Mouse (Mus musculus) layer of hippocampus, postnatal 36 days (tissue): ENCODE measurements around the gene Prps1l3. TPM values are rescaled to one million over a fixed set of nuclear protein-coding genes. Genes with fewer than 3 reads are reported as not detected.
"Not testable (repeated sequence)": the region's sequence is repeated elsewhere in the genome, so short reads cannot be mapped to it uniquely, and the experiment has no call there.

ENCODE experiments used
- DNase-seq, 2 experiments: peaks; one replicate each; pipeline ENCODE4 v3.0.0; 2022
- total RNA-seq, 2 experiments: library from RNA; stranded (reverse); gene quantifications; 2 replicates each; pipeline ENCODE4 v1.2.3; 2021

Prps1l3 gene
- 10 to 100 TPM; 17.5 to 20.0 TPM for total RNA-seq

- DNase-seq = peak; percentile 86 to 89
Observed at GRCm38 (mm10) chr12:57230192-57230706, at the start of gene Prps1l3, which contains the start of gene Mipol1. Gene Prps1l3 (plus strand): TSS chr12:57230412. Gene Mipol1 (plus strand): TSS chr12:57230427.

DNA sequence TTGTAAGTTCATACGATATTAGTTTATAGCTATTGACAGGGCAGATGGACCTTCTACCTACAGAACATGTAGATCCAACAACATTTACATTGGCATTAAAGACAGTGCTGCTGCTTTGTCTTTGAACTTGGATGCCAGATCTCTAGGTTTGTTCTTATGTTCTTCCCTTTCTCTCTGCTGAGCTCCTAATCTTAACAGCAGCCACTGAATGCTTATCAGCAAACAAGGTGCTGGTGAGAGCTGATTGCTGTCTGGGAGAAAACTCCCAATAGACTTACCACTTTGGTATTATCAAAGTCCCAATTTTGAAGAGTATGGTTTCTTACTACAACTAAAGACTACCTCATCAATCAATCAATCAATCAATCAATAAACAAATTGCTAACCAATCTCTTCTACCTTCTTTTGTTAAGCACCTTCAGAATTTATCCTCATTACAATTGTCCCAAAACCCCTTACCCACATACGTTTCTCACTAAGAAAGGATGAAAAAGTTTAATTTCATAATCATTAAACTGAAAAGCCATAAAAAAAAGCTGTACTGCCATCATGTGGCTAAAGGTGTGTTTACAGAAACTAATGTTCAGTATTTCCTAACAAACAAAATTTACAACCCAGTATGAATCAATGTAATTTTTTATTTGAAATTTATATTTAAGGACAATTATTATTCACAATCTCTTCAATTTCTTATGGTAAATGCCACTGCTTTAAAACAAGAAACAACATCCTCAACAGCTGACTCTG, 45.6 kb upstream of the Prps1l3 start:
- no peak for DNase-seq

- no peak for DNase-seq
Observed at GRCm38 (mm10) chr12:57185475-57185874, 44.7 kb upstream of the Prps1l3 start.

GRCm38 (mm10) chr12:57186126-57186525, 44.1 kb upstream of the Prps1l3 start:
- DNase-seq = no peak

GRCm38 (mm10) chr12:57187032-57187431, 43.2 kb upstream of the Prps1l3 start:
- no peak for DNase-seq

GRCm38 (mm10) chr12:57194609-57195008, 35.6 kb upstream of the Prps1l3 start:
- no peak for DNase-seq

DNA sequence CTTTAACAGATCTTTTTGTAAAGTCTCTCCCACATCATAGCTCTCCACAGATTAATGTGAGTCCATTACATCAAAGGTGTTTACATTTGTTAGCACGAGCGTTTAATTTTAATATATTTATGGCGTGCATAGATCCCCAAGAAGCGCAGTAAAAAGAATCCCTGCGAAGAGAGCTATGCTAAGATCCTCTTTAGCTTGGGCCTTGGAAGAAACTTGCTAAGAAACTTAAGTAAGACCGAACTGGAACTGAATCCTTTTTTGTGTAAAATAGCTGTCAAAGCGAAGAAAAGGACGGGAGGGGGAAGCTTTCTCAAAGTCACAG, 34.0 kb upstream of the Prps1l3 start:
- DNase-seq = no peak

- DNase-seq = peak in 1 of 2 experiments; percentile 5
Observed at GRCm38 (mm10) chr12:57196608-57197362, 33.4 kb upstream of the Prps1l3 start.

DNA sequence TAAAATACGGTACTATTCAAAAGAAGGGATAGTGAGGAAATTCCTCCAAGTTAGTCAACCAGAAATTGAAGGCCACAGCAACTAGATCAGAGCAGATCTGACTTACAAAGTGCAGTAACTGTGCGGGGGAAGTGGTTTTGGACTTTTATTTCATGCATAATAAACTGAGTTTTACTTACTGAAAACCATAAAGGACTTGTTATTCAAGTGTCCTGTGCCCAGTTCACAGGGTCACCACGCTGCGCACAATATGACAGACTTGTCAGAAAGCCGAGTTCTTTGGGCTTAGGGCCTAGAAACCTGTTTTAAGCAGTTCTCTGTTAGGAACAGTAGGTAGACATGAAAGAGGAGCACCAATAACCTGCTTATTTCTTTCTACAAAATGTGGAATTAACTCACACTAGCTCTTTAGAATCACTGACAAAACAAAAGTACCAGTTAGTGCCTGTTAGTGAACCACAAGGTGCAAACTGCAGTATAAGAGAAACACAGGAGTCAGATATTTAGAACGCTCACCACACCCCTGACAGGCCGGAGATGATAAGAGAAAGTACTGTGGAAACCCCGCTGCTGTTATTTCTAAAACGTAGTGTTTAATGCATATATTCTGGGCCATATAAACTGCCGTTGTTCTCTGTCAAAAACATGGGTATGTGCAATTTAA, 32.7 kb upstream of the Prps1l3 start, which contains the start of gene Slc25a21:
Slc25a21 (minus strand) TSS at position 110 of the 664 bp plus-strand sequence.
- DNase-seq = no peak

DNA sequence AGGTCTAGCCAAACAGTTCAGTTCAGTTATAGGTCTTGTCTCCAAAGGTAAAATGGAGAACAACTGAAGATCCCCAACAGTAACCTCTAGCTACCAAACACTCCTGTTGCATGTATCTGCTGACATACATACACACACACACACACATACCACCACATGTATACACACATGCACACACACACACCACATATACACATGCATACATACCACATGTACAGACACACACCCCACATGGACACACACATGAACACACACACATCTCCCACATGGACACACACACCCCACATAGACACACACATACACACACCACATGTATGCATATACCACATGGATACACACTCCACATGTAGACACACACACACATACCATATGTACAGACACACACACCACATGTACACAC, 31.9 kb upstream of the Prps1l3 start:
- DNase-seq = no peak

GRCm38 (mm10) chr12:57199427-57199826, 30.8 kb upstream of the Prps1l3 start:
- no peak for DNase-seq

DNA sequence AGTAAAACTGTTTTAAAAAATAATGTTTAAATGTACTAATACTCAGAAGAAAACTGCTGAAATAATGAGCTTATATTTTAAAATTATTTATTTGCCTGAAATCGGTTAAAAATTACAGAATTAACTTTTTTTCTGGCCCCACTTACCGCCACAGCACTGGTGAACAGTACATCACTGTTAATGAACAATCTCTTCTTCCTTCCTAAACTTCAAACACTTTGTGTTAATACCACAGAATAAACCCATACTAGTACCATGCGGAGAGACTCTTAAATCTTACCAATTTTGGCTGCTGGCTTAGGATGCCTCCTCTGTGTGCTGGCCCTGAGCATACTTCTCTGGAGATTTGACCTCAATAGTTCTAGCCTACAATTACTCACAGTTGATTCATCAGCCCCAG, 28.3 kb upstream of the Prps1l3 start:
- DNase-seq = no peak

GRCm38 (mm10) chr12:57204276-57204851, 25.8 kb upstream of the Prps1l3 start:
- DNase-seq = no peak

DNA sequence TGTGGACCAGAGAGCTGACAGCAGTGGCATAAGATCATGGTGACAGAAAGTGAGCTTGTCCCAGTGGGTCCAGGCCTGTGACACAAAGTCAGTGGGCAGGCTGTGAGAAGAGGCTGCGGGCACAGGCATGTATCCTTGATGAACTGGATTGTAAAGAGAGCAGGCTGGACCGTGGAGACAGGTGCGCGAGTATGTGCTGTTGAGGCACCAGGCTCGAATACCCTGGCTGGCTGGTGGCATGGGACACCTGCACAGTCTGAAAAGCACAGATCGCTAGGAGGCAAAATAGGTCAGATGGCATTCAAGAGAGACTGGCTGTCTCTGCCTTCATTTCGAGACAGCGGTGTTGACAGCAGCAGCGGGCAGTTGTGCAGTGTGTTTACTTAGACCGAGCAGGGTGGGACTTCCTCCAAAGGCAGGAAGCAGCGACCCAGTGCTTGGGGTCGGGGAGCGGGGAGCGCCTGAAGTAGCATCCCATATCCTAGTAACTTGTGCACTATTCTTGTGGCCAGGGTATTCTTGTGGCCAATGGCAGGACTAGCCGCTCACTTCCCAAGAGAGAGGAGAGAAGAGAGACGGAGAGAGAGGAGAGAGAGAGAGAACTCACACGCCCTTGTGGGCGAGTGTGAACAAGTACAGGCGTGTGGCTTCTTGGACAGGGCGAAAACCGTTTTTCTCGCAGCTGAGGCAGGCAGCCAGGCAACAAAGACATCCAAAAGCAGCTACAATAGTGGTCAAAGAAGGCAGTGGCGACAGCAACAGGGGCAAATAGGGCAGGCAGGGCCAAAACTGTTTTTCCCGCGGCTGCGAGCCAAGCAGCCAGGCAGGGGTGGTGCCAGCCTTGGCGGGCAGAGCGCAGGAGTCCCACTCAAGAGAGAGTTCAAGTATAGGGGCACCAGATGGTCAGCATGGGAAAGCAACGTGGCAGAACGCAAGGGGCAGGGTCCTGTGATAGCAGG, 18.6 kb upstream of the Prps1l3 start:
- DNase-seq = peak; percentile 37 to 55

DNA sequence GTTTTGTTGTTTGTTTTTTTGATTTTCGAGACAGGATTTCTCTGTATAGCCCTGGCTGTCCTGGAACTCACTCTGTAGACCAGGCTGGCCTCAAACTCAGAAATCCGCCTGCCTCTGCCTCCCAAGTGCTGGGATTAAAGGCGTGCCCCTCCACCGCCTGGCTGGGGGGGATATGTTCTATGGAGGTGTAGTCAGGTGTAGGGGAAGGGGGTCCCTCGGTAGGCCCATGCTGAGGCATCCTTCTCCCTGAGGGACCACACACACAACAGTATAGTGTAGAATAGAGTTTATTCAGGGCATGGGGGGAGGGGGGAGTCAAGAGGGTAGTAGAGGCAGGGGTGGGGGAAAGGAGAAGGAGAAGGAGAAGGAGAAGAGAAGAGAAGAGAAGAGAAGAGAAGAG, 17.7 kb upstream of the Prps1l3 start:
- not testable (repeated sequence) for DNase-seq

- DNase-seq = no peak
Observed at GRCm38 (mm10) chr12:57226411-57226810, 3.8 kb upstream of the Prps1l3 start.

DNA sequence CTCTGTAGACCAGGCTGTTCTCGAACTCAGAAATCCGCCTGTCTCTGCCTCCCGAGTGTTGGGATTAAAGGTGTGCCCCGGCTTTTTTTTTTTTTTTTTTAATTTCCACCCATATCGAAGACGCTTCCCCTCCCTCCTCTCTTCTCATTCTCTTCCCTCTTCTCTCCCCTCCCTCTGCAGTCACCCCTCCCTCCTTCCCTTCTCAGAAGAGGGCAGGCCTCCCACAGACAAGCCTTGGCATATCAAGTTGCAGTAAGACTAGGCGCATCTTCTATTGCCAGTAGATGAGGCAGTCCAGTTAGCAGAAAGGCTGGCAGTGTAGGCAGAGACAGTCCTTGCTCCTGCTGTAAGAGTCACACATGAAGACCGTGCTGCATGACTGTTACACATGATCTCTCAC, 2.4 kb upstream of the Prps1l3 start:
- DNase-seq = no peak

GRCm38 (mm10) chr12:57229703-57230102, 509 bp upstream of the Prps1l3 start:
- no peak for DNase-seq

GRCm38 (mm10) chr12:57231085-57231875, 1.1 kb downstream of the Prps1l3 start:
- DNase-seq = no peak

GRCm38 (mm10) chr12:57233386-57233785, 3.2 kb downstream of the Prps1l3 start:
- DNase-seq = no peak
